Mouse (Mus musculus) kidney, embryonic 16.5 days (tissue): Measurements from ENCODE around the gene Plet1. TPM values are rescaled to one million over a fixed set of nuclear protein-coding genes. Genes with fewer than 3 reads are reported as not detected.

Experiments
- polyA plus RNA-seq: library from polyadenylated mRNA; unstranded; fragments of >200 nt; fragmentation: Nextera tagmentation; extraction: Ambion mirVana; gene quantifications from 2 replicates; pipeline ENCODE4 v1.2.1, GENCODE M21; 2015

Plet1 gene
- polyA plus RNA-seq, 1 experiment from 2014 or later = 37.1 TPM

Other genes starting within 250 kb of the Plet1 start
- 279 and 349 TPM in 2 replicates for gene Rpl10-ps3, start 149.6 kb upstream of the Plet1 start, polyA plus RNA-seq
- 96.6 and 108 TPM in 2 replicates for gene Pts, start 34.2 kb downstream of the Plet1 start, polyA plus RNA-seq
- 1.9 and 2.9 TPM in 2 replicates for gene Il18, start 60.3 kb downstream of the Plet1 start, polyA plus RNA-seq
- 0.15 and 0.24 TPM in 2 replicates for gene Bco2, start 60.7 kb downstream of the Plet1 start, polyA plus RNA-seq
- not detected in 2 replicates for gene Tex12, start 66.8 kb downstream of the Plet1 start, polyA plus RNA-seq
- gene Sdhd, start 109.3 kb downstream of the Plet1 start, polyA plus RNA-seq = 417 and 453 TPM in 2 replicates
- 232 and 245 TPM in 2 replicates for gene Timm8b, start 109.4 kb downstream of the Plet1 start, polyA plus RNA-seq
- gene Pih1d2, start 122.8 kb downstream of the Plet1 start, polyA plus RNA-seq = 4.9 and 5.3 TPM in 2 replicates
- gene Nkapd1, start 122.9 kb downstream of the Plet1 start, polyA plus RNA-seq = 17.0 and 17.9 TPM in 2 replicates
- 64.0 and 67.9 TPM in 2 replicates for gene Dlat, start 165.3 kb downstream of the Plet1 start, polyA plus RNA-seq
- 7.7 and 8.6 TPM in 2 replicates for gene Dixdc1, start 245.0 kb downstream of the Plet1 start, polyA plus RNA-seq